Mouse (Mus musculus): ENCODE measurements around the gene Plp1. TPM values are rescaled to one million over a fixed set of nuclear protein-coding genes. Genes with fewer than 3 reads are reported as not detected.

Gene Plp1
- 1 to 10 TPM; 1.1 to 1.2 TPM for polyA plus RNA-seq (2017; shearing (Covaris generic))

GRCm38 (mm10) chrX:136822371-136822770, at the start of gene Plp1:
TSS of gene Plp1 (plus strand) at chrX:136822671.

GRCm38 (mm10) chrX:136780041-136780440, 42.4 kb upstream of the Plp1 start, which contains the start of gene Glra4:
TSS of gene Glra4 (minus strand) at chrX:136780141.

GRCm38 (mm10) chrX:136868061-136869040, 45.9 kb downstream of the Plp1 start, which contains the start of gene Rab9b:
TSS of gene Rab9b (minus strand) at chrX:136868755.

Other genes starting within 250 kb of the Plp1 start
- 1 to 10 TPM in 1 of 2 experiments, under 1 TPM in 1; 0.81 to 1.3 TPM for gene Tceal3, start 231.8 kb upstream of the Plp1 start, polyA plus RNA-seq (2017; shearing (Covaris generic))
- gene Tceal1, start 114.7 kb upstream of the Plp1 start, polyA plus RNA-seq (2017; shearing (Covaris generic)) = under 1 TPM in 1 of 2 experiments, not detected in 1; 0.09 TPM
- 10 to 100 TPM; 79.5 to 99.9 TPM for gene Morf4l2, start 79.0 kb upstream of the Plp1 start, polyA plus RNA-seq (2017; shearing (Covaris generic))
- gene Glra4, start 42.5 kb upstream of the Plp1 start, polyA plus RNA-seq (2017; shearing (Covaris generic)) = not detected
- not detected for gene Rab9b, start 46.1 kb downstream of the Plp1 start, polyA plus RNA-seq (2017; shearing (Covaris generic))
- gene H2bfm, start 104.7 kb downstream of the Plp1 start, polyA plus RNA-seq (2017; shearing (Covaris generic)) = not detected
- gene Tmsb15b2, start 152.8 kb downstream of the Plp1 start, polyA plus RNA-seq (2017; shearing (Covaris generic)) = 10 to 100 TPM; 52.0 to 67.4 TPM
- gene Tmsb15l, start 154.2 kb downstream of the Plp1 start, polyA plus RNA-seq (2017; shearing (Covaris generic)) = 1 to 10 TPM; 2.0 to 2.4 TPM
- 10 to 100 TPM; 31.1 to 36.3 TPM for gene Tmsb15b1, start 154.2 kb downstream of the Plp1 start, polyA plus RNA-seq (2017; shearing (Covaris generic))
- gene Zcchc18, start 170.5 kb downstream of the Plp1 start, polyA plus RNA-seq (2017; shearing (Covaris generic)) = 10 to 100 TPM; 35.8 to 43.0 TPM
- gene Slc25a53, start 215.6 kb downstream of the Plp1 start, polyA plus RNA-seq (2017; shearing (Covaris generic)) = 10 to 100 TPM in 1 of 2 experiments, 1 to 10 TPM in 1; 9.9 to 18.6 TPM
- 1 to 10 TPM; 4.2 to 5.0 TPM for gene Fam199x, start 226.9 kb downstream of the Plp1 start, polyA plus RNA-seq (2017; shearing (Covaris generic))